Mouse (Mus musculus) large intestine, adult 2 months (tissue): ENCODE measurements at regions not wholly inside any gene's neighbourhood (a gene's known extent, or its start where the extent isn't known, plus 50 kb on each side); places are given as distances from the start of the nearest gene placed in this dataset.

Source experiments
- DNase-seq: peaks from one replicate; pipeline ENCODE4 v3.0.0-alpha.2; 2012; ENCODE audit warnings: low read depth, low spot score
- WGBS: fragments of 180-500 bp; shearing (Covaris S2); methylation state at CpG from one replicate; pipeline ENCODE4 v1.1.7; 2018; 5-methylcytosine and 5-hydroxymethylcytosine counted together

DNA sequence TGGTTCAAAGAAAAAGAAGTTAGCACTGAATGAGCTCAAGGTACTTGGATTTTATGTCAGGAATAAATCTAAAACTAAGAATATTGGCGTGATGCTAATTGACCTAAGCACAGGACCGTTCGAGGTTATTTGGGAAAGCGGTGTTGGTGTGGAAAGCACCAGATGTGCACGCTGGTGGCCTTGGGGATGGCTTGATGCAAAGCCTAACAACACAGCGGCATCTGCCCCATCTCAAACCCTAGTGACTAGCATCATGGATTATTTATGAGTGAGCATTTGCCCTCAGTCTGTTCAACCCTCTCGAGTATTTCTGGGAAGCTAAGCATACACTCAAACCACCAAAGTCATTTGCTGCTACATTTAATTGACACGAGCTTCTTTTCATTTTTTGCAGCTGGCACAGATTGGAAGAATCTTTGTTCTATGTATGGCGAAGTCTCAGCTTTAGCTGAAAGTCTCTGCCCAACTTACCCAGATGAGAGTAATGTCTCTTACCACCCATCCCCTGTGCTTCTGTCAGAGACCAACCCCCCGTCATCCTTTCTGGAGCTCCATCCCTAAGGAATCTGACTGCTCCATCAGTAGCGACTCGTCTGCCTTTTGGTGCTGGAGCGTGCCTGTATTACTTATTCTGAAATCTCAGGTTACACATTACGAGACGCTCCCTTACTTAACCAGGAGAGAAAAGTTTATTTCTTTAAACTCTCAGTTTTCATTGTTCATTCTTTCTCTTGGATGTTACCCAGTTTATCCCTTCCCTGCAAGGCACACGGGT lies 257.8 kb upstream of the Gm12728 start:
- WGBS = 81% methylated on average over 16 of the region's 16 CpGs
- no peak for DNase-seq

DNA sequence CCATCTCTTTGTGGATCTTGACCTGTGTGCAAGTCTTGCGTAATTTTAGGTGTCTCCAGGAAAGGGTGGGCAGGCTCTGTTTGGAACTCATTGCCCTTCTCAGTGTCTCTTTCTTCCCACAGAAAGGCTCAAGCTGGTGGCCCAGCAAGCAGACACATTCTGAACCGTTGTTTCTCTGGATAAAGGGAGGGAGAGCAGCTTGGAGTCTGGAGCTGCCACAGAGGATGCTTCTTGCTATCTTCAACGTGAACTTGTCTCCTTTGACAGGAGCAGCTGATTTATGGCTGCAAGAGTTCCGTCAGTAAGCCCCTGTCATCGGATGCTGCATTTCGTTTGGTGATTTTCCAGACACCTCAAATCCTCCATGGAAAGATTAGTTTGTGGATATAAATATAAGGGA lies 254.2 kb upstream of the Gm12728 start:
- 60% methylated on average over 6 of the region's 6 CpGs for WGBS

DNA sequence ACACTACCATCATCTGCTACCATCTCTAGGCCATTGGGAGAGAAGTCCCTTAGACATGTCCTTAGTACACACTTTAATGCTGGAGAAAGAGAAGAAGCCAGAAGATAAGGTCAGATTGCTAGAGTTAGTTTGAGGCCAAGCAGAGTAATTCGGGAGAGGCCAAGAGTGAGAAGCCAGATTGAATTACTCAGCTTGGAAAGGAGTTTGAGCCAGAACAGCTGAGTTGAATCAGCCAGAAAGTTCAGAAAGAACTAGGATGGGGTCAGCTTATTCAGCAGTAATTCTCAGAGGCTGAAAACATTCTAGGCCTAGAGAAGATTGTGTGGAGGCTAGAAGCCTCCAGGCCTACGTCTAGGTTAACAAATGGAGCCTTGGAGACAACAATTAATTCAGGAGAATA lies 244.2 kb upstream of the Gm12728 start:
- 81% methylated on average over 2 of the region's 2 CpGs for WGBS

More for the DNA sequence above, 254.2 kb upstream of the Gm12728 start:
- no peak for DNase-seq

DNA sequence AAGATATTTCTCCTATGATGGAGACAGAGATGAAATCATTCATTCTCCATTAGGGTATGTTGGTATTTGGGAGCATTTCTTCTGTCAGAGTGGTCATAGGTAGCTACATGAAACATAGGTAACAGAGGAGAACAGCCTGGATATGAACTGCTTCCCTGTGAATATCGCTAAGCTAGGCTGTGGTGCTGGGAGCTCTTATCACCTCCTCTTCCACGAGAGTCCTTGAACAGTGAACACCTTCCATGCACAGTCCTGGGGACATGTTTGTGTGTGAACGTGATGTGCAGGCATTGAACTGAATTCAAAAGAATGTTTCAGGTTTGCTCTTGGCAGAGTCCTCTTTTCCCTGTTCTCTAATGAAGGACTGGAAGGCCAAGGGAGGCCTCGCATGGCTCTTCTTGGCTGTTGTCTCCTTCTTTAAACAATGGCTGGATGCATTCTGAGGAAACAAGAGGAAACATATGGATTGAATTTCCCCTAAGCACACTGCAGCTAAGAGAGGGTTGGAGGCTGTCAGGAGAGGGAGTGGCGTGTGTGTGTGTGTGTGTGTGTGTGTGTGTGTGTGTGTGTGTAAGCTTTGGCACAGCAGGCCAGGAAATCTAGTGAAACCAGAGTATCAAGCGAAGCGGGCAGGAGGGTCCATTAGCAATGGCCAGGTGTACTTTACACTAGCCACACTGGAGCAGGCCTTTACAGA lies 239.8 kb upstream of the Gm12728 start:
- WGBS = 71% methylated on average over 7 of the region's 7 CpGs

More for the DNA sequence above, 244.2 kb upstream of the Gm12728 start:
- DNase-seq = no peak

DNA sequence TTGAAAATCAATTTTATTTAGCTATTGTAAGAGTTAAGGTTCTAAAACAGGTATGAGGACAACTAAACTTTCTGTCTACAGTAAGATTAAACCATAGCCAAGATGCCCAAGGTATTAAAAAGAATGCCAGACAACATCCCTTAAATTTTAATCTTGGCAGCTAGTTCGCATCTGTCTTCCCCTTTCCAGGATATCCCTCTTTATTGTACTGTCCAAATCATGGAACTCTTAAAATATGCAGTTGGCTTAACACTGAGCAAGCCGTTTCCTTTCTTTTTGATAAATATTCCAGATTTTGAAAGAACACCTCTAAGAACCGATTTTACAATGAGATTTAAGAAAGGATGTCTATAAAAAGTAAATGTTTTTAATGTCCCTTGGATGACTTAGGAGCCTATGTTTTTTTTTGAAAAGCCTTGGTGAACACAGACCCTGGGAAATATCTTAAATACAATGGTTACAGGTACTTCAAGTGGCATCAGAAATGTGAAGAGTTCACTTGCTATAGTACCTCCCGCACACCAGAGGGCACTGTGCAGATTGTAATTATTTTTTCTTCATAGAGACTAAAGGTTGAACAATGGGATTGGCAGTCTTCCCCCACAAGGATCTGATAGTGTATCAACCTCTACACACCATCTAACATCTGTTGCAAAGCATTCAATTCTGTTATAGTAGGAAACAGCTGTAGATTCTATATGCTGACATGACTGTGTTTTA lies 237.5 kb upstream of the Gm12728 start:
- WGBS = 86% methylated on average over 4 of the region's 4 CpGs
- no peak for DNase-seq

More for the DNA sequence above, 239.8 kb upstream of the Gm12728 start:
- no peak for DNase-seq

DNA sequence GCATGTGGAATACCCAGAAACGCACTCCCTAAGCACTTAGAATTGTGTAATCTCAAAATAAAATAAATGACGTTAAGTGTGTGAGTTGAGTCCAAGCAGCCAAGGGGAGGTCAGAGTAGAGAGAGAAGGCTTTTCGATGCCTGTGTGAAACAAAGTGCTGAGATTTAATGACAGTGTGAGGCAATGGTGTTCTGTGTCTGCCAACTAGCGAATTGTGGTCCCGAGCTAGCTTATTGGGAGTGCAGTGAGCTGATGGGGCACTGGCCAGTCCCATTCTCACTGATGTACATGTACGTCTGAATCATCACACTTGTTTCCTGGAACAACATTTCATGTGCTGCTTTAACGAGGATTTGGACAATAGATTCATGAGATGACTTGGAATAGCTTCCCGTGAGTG lies 234.7 kb upstream of the Gm12728 start:
- 65% methylated on average over 8 of the region's 8 CpGs for WGBS
- DNase-seq = no peak

DNA sequence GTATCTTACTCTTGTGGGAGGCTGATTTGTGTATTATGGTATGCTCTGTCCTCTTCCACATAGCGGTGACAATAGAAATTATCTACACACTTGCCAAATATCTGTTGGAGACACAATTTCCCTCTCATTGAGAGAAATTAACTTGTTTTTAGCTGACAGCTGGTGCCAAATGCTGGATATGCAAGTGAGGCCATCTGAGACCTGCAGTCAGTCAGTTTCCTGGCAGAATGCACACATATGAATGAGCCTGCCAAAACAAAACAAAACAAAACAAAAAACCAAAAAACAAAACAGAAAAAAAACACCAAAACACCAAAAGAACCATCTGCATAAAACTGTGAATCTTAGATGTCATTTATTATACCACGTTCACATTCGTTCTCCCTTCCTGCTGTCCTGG lies 233.7 kb upstream of the Gm12728 start:
- no peak for DNase-seq
- whole genome bisulfite sequencing = 88% methylated on average over 3 of the region's 3 CpGs

DNA sequence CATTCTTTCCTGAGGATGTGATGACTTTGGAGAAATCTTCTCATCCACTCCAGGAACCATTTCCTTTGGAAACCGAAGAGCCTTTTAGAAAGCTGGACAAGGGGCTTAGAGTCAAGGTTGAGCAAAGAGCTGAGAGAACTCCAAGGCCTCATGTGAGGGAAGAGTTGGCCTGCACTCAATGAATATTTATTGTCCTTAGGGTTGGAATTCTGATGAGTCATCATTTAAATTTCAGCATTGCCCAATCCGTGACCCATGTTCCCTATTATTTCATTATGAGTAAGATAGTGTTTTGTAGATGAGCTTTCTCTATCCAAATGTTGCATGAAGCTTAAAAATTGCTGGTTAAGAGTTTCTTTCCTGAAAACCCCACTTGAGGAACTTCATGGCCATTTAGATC lies 232.3 kb upstream of the Gm12728 start:
- DNase-seq = no peak
- 77% methylated on average over 2 of the region's 2 CpGs for WGBS

DNA sequence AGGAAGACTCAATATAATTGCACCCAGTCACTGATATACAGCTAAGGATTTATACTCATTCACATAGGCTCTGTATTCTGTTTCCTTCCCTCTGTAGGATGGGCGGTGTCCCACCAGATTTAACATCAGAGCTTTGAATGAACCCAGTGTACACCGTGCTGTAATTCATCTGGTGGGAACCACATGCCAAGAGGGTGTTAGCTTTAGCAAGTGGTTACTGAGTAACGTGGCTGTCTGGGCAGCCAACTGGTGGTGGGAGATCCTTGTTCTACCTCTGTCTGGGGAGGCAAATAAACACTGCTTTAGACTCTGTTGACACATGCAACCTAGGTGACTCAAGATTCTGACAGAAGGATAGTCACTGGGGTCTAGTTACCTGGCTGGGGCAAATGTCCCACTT lies 229.6 kb upstream of the Gm12728 start:
- WGBS = 28% methylated on average over 3 of the region's 3 CpGs
- peak; percentile 37 for DNase-seq

DNA sequence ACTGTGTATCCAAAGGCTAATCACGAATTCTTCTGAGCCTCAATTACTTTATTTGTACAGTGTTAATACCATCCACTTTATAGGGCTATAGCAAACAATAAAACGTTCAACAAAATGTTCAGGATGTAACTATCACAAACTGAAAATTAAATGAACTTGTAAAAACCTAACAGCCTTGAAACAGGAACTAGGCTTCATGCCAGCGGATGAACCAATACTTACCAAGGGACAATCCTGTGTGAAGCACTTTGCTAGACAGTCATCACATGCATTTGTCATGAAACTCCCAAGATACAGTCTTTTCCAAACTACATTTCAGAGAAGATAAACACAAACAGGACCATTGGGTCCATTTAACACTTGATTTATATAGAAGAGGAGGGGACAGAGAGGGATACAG lies 228.9 kb upstream of the Gm12728 start:
- 27% methylated on average over 3 of the region's 3 CpGs for WGBS

DNA sequence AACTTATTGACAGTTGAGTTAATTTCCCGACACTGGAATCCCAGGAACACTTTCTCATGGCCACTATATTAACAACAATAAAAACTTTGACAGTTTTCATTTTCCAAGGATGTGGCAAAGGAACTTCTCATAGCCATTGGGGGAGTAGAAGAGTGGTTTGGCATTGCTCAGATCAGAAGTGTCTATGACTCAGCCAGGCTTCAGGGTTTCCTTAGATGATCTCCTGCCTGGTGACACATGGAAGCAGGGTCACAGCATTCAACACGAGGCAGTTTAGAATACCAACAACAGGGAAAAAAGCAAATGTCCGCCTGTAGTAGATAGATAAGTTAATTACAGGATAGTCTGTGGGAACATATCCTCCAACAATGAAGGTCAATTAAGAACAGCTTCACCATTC lies 228.1 kb upstream of the Gm12728 start:
- no peak for DNase-seq
- WGBS = 52% methylated on average over 3 of the region's 3 CpGs

More for the DNA sequence above, 228.9 kb upstream of the Gm12728 start:
- DNase-seq = peak; percentile 40

DNA sequence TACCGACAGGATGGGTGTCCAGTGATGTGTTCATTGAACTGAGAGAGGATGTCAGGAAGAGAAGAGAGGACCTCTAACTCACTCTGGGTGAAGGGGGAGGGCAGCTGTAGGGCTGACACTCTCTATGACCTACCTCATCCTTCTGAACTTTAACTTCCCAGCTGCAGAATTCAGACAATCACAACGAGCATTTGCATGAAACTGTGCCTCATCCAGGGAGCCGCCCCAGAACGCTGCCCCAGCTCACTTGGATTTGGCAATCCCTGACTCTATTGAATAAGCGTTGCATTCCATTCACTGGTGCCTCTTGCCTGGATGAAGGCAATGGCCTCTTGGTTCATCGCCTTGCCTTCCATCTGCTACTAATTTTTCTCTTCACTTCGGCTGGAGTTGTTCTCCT lies 223.9 kb upstream of the Gm12728 start:
- DNase-seq = no peak
- WGBS = 90% methylated on average over 7 of the region's 7 CpGs

DNA sequence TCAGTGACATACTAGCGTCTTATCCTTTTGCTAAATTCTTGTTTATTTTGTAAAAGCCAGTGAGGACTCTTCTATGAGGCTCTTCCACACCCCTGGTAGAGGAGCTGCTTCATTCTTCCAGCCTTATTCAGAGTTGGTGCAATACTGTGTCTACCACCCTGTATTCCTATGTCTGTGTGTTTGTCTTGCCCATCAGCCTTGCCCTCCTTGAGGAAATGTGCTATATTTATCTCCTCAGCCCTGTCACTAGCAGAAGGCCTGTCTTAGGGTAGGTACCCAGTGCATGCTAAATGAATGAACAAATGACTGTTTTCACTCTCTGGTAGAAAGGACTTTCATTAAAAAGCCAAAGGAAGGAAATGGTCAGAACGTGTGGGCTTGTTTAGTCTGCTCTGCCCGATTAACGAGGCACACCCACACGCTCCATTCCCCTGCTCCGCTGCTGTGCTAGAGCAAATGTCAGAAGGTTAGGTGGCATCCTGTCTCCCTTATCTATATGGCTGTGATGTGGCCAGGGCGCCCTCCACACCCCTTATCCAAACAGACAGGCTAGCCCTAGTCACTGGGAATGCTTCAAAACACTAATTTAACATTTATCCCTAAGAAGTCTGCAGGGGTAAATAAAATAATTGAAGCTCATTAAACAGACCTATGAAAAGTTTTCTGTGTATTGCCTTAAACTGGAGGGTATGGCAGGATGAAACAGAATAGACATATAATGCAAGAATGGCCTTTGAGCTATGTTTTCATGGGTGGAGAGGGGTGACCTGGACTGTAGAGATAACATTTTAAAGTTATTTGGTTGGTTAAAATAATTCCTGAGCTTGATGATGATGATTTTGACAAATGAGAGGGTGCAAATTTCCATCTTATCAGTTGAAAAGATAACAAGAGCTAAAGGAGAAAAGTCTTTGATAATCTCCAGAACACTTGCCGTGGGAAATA lies 222.9 kb upstream of the Gm12728 start:
- no peak for DNase-seq
- 39% methylated on average over 8 of the region's 8 CpGs for WGBS

DNA sequence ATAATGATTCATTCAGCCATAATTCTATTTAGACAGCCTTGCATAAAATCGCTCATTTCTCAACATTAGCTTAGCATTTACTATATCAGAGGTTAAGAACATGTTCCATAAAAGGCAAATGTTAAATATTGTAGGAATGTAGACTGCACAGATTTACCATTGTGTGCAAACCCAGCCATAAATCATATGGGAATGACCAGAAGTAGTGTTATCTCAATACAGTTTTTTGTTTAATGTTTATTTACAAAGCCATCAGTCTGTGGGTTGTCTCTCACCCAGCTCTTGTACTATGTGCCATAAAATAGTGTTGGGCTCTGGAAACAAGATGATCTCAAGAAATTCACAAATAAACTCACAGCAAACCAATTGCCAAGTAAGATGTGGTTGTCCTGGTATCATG lies 220.0 kb upstream of the Gm12728 start:
- DNase-seq = no peak
- WGBS = 47% methylated on average over 1 of the region's 1 CpGs

DNA sequence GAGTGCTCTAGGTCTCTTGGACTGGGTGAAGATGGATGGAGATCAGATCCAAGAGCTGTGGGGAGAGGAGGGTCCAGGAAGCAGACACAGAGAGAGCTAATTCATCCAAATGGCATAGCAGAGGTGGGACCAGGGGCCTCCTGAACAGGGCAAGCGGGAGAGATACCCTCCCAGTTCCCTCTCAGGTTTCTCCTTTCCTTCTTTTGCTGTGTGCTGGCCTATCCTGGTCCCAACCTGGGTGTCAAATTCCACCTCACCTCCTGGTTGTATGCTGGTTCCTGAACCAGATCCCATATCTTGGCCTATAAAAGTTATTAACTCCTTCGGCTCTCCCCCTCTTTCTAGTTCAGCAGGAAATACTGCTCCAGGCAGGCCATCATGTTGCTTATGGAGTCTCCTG lies 214.1 kb upstream of the Gm12728 start:
- 68% methylated on average over 2 of the region's 2 CpGs for WGBS
- DNase-seq = no peak

DNA sequence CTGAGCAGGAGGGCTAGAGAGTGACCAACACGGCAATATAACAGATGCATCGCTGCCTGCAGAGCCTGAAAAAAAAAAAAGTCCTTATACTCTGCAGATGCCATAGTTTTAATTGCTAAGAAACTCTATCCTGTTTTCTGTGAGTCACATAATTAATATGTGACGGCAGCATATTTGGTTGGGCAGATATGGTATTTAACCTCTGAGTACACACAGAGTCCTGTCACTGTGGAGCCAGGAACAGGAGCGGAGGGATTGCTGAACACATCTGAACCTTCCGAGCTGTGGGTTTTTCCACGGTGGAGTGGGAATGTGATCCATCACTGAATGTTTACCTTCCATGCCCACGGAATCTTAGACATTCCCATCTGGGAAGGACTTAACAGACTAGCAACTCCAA lies 208.7 kb upstream of the Gm12728 start:
- no peak for DNase-seq
- WGBS = 83% methylated on average over 7 of the region's 7 CpGs

DNA sequence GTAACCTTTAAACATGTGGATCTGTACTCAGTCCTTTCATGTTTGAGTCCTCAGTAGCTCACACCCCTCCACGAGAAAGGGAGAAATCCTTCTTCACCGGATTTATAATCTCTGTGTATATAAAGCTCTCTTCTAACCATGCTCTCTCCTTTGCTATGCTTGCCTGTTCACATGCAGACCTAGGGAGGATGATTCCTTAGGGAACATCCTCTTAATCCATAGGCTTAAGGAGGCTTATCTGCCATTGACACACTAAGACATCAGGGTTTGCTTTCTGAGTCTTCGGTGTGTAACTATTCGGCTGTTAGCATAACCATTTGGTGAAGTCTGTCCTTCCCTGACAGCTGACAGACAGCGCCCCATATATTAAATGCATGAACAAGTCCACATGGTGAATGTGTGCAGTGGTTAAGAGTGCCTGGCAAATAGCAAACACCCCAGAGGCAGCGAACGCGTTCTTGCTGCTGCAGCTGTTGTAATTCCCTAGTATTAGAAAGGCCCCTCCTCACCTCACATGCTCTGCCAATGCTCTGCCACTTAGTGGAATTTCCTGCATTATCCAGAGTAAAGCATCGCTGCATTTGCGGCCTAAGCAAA lies 205.2 kb upstream of the Gm12728 start:
- DNase-seq = no peak
- WGBS = 83% methylated on average over 10 of the region's 10 CpGs

DNA sequence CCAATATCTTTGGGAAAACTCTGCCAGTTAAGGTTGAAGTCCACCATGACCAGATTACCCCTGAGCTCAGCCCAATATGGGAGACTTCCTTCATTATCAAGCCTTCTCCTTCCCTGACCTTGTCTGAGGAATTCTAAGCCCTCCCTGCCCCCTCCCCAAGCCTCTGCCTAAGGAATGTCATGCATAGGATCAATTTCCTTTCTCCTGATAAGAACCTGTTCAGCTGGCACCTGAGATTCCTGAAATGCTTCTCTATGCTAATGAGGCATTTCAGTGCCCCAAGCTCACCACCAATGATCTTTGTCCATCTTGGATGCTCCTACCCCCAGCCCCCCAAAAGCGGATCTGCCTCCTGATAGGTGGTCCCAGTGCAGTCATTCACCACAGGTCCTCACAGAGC lies 186.0 kb upstream of the Gm12728 start:
- WGBS = 75% methylated on average over 1 of the region's 1 CpGs
- DNase-seq = no peak

DNA sequence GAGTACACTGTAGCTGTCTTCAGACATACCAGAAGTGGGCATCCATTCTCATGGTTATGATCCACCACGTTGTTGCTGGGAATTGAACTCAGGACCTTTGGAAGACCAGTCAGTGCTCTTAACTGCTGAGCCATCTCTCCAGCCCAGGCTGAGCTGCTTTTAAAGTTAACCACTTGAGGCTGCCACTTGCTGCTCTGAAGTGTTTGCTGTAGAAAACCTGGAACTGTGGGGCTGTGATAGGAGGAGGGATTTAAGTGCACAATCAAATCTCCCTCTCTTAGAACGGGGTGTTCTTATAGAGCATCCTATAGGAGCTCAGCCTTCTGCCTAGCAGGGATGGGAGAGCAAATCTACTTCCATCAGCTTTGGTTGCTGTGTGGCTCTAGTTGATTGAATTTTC lies 185.1 kb upstream of the Gm12728 start:
- 80% methylated on average over 2 of the region's 2 CpGs for WGBS
- no peak for DNase-seq
